Mouse (Mus musculus) thymus, adult 18-20 months (tissue): ENCODE results near the gene Rragc.

Experiments used
- DNase-seq, 2 experiments: peaks; one replicate each; pipeline ENCODE4 v3.0.0; 2022; ENCODE audit warnings: mixed read lengths in 2 of 2

Rragc gene

GRCm38 (mm10) chr4:123916748-123917547 lies at the start of gene Rragc:
Rragc (plus strand) TSS chr4:123917446.
- peak; percentile 99 for DNase-seq

GRCm38 (mm10) chr4:123893726-123894125 lies 23.5 kb upstream of the Rragc start:
- no peak for DNase-seq

GRCm38 (mm10) chr4:123894295-123894694 lies 23.0 kb upstream of the Rragc start:
- no peak for DNase-seq

- no peak for DNase-seq
Measured at GRCm38 (mm10) chr4:123898696-123899095, 18.6 kb upstream of the Rragc start.

GRCm38 (mm10) chr4:123903432-123903831 lies 13.8 kb upstream of the Rragc start:
- no peak for DNase-seq

GRCm38 (mm10) chr4:123904333-123905125 lies 12.7 kb upstream of the Rragc start, which contains the start of gene Mycbp:
Mycbp (plus strand) TSS chr4:123904832.
- peak; percentile 98 to 99 for DNase-seq

- DNase-seq = no peak
Measured at GRCm38 (mm10) chr4:123905126-123905668, 12.0 kb upstream of the Rragc start.

GRCm38 (mm10) chr4:123911503-123911902 lies 5.7 kb upstream of the Rragc start:
- no peak for DNase-seq

- no peak for DNase-seq
Measured at GRCm38 (mm10) chr4:123912431-123912830, 4.8 kb upstream of the Rragc start.

GRCm38 (mm10) chr4:123917548-123918140 lies 398 bp downstream of the Rragc start, which contains the start of gene 4930535I16Rik:
4930535I16Rik (minus strand) TSS chr4:123918022.
- DNase-seq = peak in 1 of 2 experiments; percentile 26

- DNase-seq = no peak
Measured at GRCm38 (mm10) chr4:123918851-123919250, 1.6 kb downstream of the Rragc start.

GRCm38 (mm10) chr4:123921055-123921565 lies 3.9 kb downstream of the Rragc start:
- no peak for DNase-seq

- no peak for DNase-seq
Measured at GRCm38 (mm10) chr4:123927961-123928360, 10.7 kb downstream of the Rragc start.

- DNase-seq = no peak
Measured at GRCm38 (mm10) chr4:123929994-123930393, 12.7 kb downstream of the Rragc start.

GRCm38 (mm10) chr4:123934306-123934705 lies 17.1 kb downstream of the Rragc start:
- DNase-seq = no peak

GRCm38 (mm10) chr4:123936059-123936458 lies 18.8 kb downstream of the Rragc start:
- no peak for DNase-seq

GRCm38 (mm10) chr4:123939838-123940237 lies 22.6 kb downstream of the Rragc start:
- DNase-seq = peak; percentile 19 to 24

GRCm38 (mm10) chr4:123940878-123941277 lies 23.6 kb downstream of the Rragc start:
- DNase-seq = peak in 1 of 2 experiments; percentile 17

GRCm38 (mm10) chr4:123946701-123947100 lies 29.5 kb downstream of the Rragc start:
- no peak for DNase-seq

- no peak for DNase-seq
Measured at GRCm38 (mm10) chr4:123947149-123947548, 29.9 kb downstream of the Rragc start.

GRCm38 (mm10) chr4:123948901-123949300 lies 31.7 kb downstream of the Rragc start:
- DNase-seq = no peak

GRCm38 (mm10) chr4:123949649-123950048 lies 32.4 kb downstream of the Rragc start:
- DNase-seq = no peak

GRCm38 (mm10) chr4:123952059-123952458 lies 34.8 kb downstream of the Rragc start:
- DNase-seq = no peak
